Mouse (Mus musculus) cerebellum, postnatal 4 days (tissue): ENCODE measurements around the gene Gm813.

Experiments
- DNase-seq, 2 experiments: peaks; one replicate each; pipeline ENCODE4 v3.0.0; 2022; ENCODE audit warnings: low spot score in 2 of 2, mixed read lengths in 1 of 2

Gm813 gene

GRCm38 (mm10) chr16:58604680-58605079, 12.1 kb downstream of the Gm813 start:
- no peak for DNase-seq

DNA sequence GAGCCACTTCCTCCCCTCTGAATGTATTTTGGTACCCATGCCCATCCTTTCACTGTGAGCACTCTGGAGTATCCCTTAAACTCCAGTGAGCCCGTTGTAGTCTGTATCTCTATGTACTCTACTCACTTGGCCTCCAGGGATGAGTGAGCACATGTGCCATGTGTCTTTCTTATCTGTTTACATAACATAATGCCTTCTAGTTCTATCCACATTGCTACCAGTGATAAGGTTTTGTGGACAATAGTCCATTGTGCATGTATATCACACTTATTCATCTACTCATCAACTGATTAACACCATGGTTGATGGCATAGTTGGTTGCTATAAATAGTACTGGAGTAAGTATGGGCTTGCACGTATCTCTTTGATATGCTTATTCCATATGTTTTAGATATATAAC, 12.9 kb downstream of the Gm813 start:
- no peak for DNase-seq

DNA sequence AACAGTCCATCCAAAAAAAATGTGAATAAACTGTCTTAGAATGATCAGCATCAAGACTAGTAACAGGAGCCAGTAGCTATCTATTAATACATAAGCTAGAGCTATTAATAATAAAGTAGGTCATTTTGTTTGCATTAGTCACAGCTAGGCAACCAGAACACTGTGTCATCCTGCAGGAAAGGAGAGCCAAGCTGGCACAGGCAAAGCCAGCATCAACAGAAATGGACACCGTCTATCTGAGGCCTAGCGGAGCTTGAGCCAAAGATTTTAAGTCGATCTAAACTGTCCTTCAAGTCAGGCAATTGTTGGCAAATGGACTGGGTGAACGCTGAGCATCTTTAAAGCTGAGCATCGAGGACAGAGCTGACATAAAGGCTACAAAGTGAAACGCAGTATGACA, 15.9 kb downstream of the Gm813 start:
- DNase-seq, result no peak

DNA sequence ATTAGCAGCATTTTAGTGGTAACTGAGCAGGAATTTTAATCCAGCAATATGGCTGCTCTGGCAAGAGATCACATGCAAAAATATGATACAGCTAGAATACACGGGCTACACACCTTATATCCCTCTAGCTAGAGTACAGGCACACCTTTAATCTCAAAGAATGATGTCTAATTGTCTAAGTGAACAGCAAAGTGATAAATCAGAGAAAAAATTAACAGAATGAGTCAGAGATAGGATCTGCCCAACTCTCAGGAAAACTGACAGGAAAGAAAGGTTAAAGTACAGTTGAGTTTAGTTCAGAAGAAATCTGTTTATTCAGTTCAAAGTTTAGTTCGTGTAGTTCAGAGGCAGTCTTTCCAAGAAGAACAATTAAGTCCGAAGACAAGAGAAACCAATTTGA, 25.5 kb downstream of the Gm813 start:
- DNase-seq, result no peak

- DNase-seq, result no peak
These were observed 27.3 kb downstream of the Gm813 start for GRCm38 (mm10) chr16:58589444-58589843.

GRCm38 (mm10) chr16:58573949-58574722, 42.6 kb downstream of the Gm813 start:
- DNase-seq, result no peak

DNA sequence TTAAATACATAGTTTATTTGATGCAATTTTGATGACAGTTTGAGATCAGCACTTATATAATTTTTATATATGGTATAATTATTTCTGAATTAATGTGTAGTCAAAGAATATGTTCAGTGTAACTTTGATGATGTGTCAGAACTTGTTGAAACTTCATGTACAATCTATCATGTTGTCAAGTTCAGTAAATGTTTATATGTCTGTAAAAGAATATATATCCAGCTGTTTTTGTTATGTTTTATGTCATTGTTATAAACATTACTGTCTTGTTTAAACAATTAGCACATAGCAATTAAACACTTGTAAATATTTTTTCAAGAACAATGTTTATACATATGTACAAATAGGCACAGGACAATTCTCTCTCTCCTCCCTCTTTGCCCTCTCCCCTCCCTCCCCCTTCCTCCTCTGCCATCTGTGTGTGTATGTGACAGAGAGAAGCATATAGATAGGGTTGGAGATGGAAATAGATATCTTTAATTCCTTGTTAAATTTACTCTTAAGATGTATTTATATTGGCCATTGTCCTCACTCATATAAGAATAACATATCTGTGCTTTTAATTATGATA, 46.0 kb downstream of the Gm813 start:
- no peak for DNase-seq
